Mouse (Mus musculus) adrenal gland, postnatal 14 days (tissue): ENCODE measurements around the gene Gpx3. TPM values are rescaled to one million over a fixed set of nuclear protein-coding genes. Genes with fewer than 3 reads are reported as not detected.

Experiments
- DNase-seq: peaks from one replicate; pipeline ENCODE4 v3.0.0; 2021; ENCODE audit warnings: mixed read lengths
- total RNA-seq: library from RNA; stranded (reverse); gene quantifications from 2 replicates; pipeline ENCODE4 v1.2.3, GENCODE M21; 2021

Gpx3 gene
- total RNA-seq, 1 experiment from 2014 or later: 308 TPM

GRCm38 (mm10) chr11:54879922-54880321 lies 22.3 kb upstream of the Gpx3 start:
- no peak for DNase-seq

- peak; percentile 40 for DNase-seq
These were observed 21.2 kb upstream of the Gpx3 start for GRCm38 (mm10) chr11:54881051-54881474.

DNA sequence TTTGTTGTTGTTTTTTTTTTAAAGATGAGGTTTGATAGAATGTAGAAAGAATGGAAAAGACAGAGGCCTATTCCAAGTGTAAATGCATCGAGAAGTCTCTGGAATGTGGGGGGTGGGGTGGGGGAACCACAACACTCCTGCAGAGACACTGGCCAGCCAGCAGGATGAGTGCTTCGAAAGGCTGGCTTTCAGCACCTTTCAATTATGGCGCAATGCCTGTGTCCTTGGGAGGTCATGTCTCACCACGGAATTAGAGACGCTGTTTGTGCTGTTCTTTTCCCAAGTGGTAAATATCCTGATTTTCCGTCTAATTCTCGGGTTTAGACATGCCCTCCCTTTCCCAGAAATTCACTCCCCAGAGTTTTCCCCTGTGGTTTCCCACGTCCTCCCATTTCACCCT lies 19.6 kb upstream of the Gpx3 start:
- DNase-seq: peak; percentile 80

DNA sequence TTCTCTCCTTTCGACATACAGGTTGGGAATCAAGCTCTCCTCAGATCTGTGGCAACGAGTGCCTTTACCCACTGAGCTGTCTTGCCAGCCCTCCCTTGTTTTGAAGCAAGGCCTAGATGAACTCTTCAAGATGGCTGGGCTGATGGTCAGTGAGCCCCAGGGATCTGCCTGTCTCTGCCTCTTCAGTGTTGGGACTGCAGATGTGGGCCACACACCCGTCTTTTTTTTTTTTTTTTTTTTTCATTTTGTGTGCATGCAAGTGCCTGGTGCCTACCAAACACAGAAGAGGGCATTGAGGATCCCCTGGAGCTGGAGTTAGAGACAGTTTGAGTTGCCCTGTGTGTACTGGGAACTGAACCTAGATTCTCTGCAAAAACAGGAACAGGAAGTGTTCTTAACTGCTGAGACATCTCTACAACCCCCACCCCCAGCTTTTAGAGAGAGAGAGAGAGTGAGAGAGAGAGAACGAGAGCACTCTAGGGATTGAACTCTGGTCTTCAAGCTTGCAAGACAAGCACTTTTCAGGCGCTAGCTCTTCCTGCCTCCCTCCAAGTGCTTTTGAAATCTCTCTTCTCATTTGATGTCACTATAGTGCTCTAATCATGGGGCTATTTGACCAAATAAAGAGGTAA lies 17.9 kb upstream of the Gpx3 start:
- DNase-seq: no peak

- DNase-seq: peak; percentile 80
These were observed 17.3 kb upstream of the Gpx3 start for GRCm38 (mm10) chr11:54884937-54885336.

DNA sequence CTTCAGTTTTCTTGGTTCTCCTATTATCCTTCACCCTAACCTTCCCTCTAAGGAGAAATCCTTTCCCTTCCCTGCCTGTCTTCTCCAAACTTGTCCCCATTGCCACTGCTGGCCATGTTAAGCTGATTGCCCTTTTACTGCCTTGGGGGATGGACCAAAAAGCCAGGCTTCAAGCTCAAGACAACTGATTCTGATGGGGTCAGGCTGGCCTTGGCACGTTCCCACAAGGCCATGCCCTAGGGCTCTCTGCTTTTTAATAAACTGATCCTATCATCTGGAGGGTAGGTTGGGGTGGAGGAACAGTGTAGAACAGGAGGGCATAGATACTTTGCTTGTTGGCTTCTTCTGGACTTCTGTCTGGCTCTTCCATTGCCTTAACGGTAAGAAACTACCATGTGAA lies 16.8 kb upstream of the Gpx3 start:
- DNase-seq: no peak

- no peak for DNase-seq
These were observed 14.3 kb upstream of the Gpx3 start for GRCm38 (mm10) chr11:54887927-54888326.

- no peak for DNase-seq
These were observed 10.9 kb upstream of the Gpx3 start for GRCm38 (mm10) chr11:54891341-54891740.

DNA sequence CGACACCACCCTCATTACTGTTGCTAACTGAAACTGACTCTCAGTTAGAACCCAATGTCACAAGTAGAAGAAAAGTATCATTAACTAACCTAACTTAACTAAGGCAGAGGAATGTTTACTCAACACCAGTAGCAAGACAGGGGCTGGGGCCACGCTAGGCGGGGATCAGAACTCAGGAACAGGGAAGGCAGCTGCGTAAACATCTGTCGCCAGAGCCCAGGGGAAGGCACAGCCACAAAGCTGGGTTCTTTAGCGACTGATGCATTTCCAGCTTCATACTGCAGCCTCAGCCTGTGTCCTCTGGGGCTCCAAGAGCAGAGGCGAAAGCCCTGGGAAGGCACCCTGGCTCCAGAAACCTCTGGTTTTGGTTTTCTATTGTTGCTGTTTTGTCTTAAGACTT lies 10.2 kb upstream of the Gpx3 start:
- no peak for DNase-seq

DNA sequence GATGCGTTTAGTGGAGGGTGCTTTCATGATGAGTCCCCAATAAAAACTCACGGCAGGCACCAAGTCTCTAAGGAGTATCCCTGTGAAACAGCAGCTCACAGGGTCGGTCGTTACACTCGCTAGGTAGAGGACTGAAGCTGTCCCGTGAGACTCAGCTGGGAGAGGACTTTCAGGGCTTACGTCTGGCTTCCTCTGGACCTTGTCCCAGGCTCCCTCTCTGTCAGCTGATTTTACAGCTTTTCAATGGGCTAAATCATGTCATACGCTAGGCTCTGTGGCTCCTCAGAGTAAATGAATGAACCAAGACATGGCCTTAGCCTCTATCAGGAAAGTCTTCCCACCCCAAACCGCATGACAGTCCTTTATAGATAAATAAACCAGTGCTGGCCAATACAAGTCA lies 7.7 kb upstream of the Gpx3 start:
- no peak for DNase-seq

DNA sequence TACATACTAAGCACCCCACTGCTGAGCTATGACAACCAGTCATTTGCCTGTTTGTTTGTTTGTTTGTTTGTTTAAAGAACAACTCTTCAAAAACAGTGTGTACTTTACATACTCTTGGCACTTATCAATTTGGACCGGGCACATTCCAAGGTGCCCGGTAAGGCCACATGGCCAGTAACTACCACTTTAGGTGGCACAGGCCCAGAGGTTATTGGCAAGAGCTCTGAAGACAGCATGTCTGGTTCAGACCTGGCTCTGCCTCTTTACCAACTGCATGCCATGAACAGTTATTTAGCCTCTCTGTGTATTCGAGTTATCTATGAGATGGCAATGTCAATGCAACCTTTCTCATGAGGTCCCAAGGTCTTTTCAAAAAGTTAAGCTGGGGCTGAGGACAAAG lies 5.6 kb upstream of the Gpx3 start:
- DNase-seq: peak; percentile 74

DNA sequence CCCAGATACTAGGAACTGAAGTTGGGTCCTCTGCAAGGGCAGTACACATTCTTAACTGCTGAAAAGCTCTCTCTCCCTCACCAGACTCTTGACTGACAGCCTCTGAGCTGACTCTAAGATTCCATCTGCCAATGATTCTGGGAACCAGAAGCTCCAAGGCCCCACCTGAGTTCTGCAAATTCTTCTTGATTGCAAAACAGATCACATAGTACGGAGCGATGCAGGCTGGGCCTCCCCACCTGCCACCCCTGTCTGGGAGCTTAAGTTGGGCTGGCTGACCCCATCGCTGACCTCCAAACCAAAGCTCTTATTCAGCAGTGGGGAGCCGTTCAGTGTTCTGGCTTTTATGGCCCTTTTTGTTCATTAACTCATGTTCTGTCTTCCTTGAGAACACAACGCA lies 4.8 kb upstream of the Gpx3 start:
- no peak for DNase-seq

DNA sequence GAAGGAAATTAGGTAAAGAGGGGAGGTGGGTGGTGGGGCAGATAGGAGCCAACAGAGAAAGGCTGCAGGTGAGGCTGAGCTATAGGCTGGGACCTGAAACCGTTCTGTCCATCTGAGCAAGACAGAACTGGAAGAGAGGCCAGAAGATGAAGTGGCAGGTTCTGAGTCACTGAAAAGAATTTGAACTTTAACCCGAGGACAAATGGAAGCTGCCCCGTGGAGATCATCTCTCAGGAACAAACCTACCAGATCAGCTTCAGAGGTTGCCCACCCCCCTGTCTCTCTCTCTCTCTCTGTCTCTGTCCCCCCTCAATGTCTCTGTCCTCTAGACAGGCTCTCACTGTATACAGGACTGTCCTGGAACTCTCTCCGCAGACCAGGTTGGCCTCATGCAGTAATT lies 2.6 kb upstream of the Gpx3 start:
- no peak for DNase-seq

DNA sequence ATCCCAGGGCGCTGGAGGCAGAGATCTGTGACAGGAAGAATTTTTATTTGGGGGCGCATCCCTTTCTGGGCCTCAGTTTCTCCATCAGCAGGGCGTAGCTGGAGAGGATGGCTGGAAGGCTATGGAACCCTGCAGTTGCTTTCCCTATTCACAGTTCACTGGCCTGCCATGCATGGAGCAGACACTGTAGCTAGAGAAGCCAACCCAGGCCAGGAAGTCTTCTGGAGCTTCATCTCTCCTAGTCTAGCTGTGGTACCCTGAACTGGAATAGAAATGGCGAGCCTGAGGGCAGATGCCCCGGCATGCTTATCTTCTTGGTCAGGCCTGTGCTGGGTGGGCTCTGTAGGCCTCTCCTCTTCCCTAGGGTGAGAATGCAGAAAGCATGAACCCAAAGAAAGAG lies 1.1 kb downstream of the Gpx3 start:
- DNase-seq: no peak

DNA sequence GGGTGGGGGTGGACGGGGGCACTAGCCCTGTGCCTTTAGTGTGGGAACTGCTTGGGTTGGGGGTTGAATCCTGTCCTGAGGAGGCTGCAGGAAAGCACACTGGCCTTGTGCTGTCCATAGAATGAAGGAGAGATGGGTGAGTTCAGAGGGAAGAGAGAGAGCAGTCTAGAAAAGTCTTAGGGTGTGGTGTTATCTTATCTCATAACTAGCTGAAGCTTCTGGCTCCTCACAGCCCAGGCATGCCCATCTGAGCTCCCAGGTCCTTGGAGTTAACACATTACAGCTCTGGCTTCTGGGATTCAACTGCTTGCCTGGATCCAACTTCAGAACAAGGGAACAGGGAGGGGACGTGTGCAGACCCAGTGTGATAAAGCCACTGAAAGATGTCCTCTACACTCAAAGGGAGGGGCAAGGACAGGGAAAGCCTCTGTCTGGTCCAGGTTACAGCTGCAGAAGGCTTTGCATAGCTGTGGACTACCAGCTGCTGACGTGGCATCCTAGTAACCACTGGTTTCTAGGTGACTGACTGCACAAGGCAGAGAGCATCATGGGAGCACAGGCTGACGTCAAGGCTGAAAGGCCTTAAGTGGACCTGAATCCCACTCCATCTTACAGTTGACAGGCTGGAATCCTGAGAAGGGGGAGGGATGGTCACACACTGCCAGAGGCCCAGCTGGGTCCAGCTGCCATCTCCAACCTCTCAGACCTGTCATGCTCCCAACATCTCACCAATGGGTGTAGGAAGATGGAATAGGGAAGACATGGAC lies 1.9 kb downstream of the Gpx3 start:
- peak; percentile 62 for DNase-seq

GRCm38 (mm10) chr11:54905086-54905485 lies 2.8 kb downstream of the Gpx3 start:
- no peak for DNase-seq

DNA sequence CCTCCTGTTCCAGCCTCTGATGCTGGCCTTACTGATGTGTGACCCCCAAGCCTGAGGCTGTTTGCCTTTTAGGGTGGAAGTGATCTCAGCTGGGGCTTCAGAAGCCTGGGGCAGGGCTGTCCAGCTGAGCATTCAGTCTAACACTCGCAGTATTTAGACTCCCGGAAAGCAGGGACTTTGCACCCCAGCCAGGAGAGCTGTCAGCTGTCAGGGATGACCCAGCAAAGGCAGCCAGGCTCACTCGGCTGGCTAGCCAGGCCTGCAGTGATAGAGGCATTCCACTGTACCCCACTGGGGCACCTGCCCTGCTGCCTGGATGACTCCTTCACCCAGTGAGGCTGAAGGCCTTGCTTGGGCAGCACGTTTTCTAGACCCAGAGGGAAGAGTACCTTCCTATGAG lies 3.7 kb downstream of the Gpx3 start:
- no peak for DNase-seq

DNA sequence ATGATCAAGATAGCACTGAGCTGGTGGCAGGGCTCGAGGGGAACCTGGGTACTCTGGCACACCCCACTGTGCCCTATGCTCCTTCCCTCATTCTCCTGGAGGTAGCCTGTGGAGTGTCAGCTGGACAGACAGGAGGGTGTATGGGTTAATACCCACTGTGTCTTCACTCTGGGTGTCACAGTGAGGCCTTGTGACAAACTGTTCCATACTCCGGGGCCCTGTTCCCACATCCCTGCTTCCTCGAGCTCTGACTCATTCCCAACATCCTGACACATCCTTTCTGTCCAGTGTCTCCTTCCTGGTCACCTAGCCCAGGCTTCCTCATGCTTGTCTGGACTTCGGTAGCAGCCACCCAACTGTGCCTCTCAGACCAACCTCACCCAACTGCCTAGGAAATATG lies 4.2 kb downstream of the Gpx3 start:
- no peak for DNase-seq

- DNase-seq: no peak
These were observed 5.0 kb downstream of the Gpx3 start for GRCm38 (mm10) chr11:54907259-54907658.

- DNase-seq: no peak
These were observed 7.0 kb downstream of the Gpx3 start for GRCm38 (mm10) chr11:54909273-54909672.

- no peak for DNase-seq
These were observed 7.9 kb downstream of the Gpx3 start for GRCm38 (mm10) chr11:54910081-54910665.

DNA sequence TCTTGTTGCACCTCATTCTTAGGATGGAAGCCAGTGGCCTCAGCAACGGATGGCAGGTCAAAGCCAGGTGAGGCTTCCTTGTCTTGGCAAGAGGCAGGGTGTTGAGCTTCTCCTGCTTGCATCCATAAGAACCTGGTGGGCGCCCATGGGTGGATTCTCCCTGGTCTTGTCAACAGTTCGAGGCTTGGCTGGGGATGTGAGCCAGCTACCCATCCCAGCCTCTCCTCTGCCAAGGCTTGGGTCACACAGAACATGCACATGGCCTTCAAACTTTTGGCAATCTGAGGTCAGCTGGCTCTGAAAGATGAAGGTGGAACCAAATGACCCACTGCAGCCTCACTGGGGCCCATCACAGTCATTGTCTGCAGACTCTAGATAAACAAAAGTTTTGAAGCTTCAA lies 8.9 kb downstream of the Gpx3 start:
- DNase-seq: no peak

DNA sequence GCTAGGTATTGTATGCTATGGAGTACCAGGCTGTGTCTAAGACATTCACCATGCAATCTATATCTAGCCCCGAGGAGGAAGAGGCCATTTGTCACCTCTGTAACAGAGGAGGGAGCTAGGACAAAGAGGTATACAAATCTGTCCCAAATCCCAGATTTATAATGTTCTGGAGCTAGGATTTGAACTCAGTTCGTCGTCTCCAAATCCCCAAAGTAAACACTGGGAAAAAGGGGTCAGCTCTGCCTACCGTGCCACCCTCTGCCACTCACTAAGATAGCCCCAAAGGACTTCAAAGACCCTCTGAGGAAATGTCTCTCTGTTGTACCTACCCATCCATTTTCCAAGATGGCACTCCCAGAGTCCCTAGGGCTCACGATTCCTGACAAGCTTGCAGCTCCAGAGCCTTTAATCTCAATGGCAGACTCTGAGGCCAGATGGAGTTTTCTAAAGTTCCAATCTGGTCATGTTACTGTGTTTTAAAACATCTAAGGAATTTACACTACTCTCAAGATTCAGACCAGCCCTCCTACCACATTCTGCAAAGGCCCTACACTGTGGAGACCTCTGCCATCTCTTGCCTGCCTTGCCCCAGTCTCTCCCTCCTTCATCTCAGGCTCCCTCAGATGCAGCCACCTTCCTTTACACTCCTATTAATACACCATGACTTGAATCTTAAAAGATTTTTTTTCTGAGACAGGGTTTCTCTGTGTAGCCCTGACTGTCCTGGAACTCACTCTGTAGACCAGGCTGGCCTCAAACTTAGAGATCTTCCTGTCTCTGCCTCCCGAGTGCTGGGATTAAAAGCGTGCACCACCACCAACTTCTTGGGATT lies 9.6 kb downstream of the Gpx3 start:
- no peak for DNase-seq
